Mouse (Mus musculus) bone marrow, adult 2 months (tissue): ENCODE measurements at regions not wholly inside any gene's neighbourhood (a gene's known extent, or its start where the extent isn't known, plus 50 kb on each side); places are given as distances from the start of the nearest gene placed in this dataset.

ENCODE experiments used
- CTCF ChIP-seq: fragments of 200-500 bp; IDR thresholded peaks from 2 replicates; pipeline ENCODE4 v1.5.1; 2011; ENCODE audit warnings: low read length, control low read depth; ENCODE audit not compliant: control insufficient read depth, insufficient read depth
- POLR2A ChIP-seq: fragments of 200-500 bp; IDR thresholded peaks from 2 replicates; pipeline ENCODE4 v1.6.1; 2011; ENCODE audit warnings: low read depth, mild to moderate bottlenecking, control low read depth, low read length, borderline replicate concordance; ENCODE audit not compliant: control insufficient read depth

- TF ChIP-seq POLR2A = no peak
- no peak for TF ChIP-seq CTCF
Observed at GRCm38 (mm10) chr2:50967826-50968225, 181.1 kb downstream of the Rnd3 start.
